Mouse (Mus musculus) frontal cortex, postnatal 14 days (tissue): ENCODE results near the gene Gba.
"Not testable (repeated sequence)": the region's sequence is repeated elsewhere in the genome, so short reads cannot be mapped to it uniquely, and the experiment has no call there.

ENCODE experiments used
- DNase-seq, 2 experiments: peaks; one replicate each; pipeline ENCODE4 v3.0.0; 2022; ENCODE audit warnings: low spot score in 2 of 2

Gene Gba

GRCm38 (mm10) chr3:89214681-89215411 lies 12.1 kb downstream of the Gba start, which contains the start of gene Thbs3:
Gene Thbs3 (plus strand): TSS chr3:89215180.
- DNase-seq: no peak

DNA sequence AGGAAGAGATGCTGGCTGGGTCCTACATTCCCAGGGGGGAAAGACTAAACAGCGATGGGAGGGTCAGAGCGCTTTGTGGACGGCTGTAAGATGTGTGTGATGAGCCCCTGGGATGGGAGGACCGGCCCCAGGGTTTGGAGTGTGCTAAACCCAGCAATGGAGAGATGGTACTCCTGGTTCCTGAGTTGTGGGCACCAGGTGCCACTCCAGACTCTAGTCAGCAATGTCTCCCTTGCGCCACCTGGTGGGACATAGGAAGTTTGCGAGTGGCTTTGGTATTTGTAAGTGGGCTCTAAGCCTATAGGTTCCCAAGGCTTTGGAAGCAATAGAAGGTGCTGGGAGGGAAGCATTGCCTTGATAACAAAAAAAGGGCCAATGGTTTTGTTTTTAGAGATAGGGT lies 13.1 kb downstream of the Gba start:
- peak in 1 of 2 experiments; percentile 77 for DNase-seq

DNA sequence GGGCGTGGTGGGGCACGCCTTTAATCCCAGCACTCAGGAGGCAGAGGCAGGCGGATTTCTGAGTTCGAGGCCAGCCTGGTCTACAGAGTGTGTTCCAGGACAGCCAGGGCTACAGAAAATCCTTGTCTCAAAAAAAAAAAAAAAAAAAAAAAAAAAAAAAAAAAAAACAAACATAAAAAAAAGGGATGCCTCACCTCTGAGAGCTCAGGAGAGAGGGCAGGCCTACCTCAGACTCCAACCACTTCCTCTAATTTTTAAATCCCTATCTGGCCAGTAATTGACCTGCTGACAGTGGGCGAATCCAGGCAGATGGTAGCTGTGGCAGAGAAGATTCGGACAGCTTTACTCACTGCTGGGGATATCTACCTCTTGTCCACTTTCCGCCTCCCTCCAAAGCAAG lies 13.7 kb downstream of the Gba start:
- not testable (repeated sequence) for DNase-seq

GRCm38 (mm10) chr3:89218271-89218670 lies 15.5 kb downstream of the Gba start:
- DNase-seq: no peak

GRCm38 (mm10) chr3:89219546-89219945 lies 16.8 kb downstream of the Gba start:
- DNase-seq: no peak

- DNase-seq: no peak
Measured at GRCm38 (mm10) chr3:89221167-89221566, 18.4 kb downstream of the Gba start.

GRCm38 (mm10) chr3:89224796-89225195 lies 22.1 kb downstream of the Gba start:
- DNase-seq: no peak

GRCm38 (mm10) chr3:89225321-89225815 lies 22.6 kb downstream of the Gba start:
- DNase-seq: no peak

GRCm38 (mm10) chr3:89225918-89226317 lies 23.2 kb downstream of the Gba start:
- DNase-seq: no peak

DNA sequence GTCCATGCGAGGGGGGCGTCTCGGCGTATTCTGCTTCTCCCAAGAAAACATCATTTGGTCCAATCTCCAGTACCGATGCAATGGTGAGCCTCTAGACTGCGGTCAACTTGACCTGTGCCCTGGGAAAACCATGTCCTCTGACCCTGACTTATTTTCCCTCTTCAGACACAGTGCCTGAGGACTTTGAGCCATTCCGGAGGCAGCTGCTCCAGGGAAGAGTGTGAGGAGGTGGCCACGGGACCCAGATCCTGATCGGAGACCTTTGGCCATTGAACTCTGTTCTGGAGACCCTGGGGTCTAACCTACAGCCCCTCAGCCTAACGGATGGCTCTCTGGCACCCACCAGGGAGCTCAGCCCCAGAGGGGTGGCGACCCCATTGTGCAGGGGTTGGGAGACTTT lies 23.6 kb downstream of the Gba start:
- no peak for DNase-seq

DNA sequence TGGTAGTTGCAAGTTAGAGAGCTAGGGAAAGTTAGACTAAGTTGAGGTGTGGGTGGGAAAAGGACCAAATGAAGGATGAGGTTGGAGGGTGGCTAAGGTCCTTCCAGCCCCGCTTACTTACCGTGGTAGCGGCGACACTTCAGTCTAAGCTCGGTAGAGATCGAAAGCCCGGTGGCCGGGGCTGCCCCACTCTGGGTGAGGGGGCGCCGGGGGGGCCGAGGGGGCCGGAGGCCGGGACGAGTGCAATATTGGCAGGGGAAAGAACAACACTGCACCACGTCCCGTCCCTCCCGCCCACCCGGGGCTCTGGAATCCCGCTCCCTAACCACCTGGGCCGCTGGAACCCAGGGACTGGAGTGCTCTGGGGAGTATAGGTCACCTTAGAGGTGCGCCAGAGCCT lies 24.2 kb downstream of the Gba start, which contains the start of gene Mtx1:
TSS of gene Mtx1 (minus strand) at position 189 of the 400 bp plus-strand sequence.
- DNase-seq: no peak

GRCm38 (mm10) chr3:89227307-89228179 lies 24.8 kb downstream of the Gba start:
- peak; percentile 87 to 88 for DNase-seq

DNA sequence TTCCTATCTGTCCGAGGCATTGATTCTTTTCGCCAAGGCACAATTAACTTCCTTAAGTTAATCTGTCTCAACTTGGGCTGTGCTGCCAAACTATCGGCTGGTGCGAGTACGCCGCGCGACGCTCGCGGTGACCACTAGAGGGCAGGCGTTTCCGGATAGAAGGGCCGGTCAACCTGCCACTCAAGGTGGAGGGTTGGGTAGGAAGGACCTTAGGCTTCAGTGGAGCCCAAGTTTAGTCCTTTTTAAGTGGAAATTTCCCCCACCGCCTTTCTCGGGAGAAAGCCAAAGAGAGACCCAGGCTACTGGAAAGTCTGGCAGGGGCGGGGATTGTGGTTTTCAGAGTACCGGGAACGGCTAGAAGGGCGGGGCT lies 25.4 kb downstream of the Gba start:
- DNase-seq: peak in 1 of 2 experiments; percentile 78

- DNase-seq: no peak
Measured at GRCm38 (mm10) chr3:89228836-89229235, 26.1 kb downstream of the Gba start, which contains the start of gene Muc1. Gene Muc1 (plus strand): TSS chr3:89229057.

- DNase-seq: no peak
Measured at GRCm38 (mm10) chr3:89229276-89229675, 26.5 kb downstream of the Gba start.

GRCm38 (mm10) chr3:89230561-89230960 lies 27.8 kb downstream of the Gba start:
- DNase-seq: no peak

- no peak for DNase-seq
Measured at GRCm38 (mm10) chr3:89231345-89231744, 28.6 kb downstream of the Gba start.

DNA sequence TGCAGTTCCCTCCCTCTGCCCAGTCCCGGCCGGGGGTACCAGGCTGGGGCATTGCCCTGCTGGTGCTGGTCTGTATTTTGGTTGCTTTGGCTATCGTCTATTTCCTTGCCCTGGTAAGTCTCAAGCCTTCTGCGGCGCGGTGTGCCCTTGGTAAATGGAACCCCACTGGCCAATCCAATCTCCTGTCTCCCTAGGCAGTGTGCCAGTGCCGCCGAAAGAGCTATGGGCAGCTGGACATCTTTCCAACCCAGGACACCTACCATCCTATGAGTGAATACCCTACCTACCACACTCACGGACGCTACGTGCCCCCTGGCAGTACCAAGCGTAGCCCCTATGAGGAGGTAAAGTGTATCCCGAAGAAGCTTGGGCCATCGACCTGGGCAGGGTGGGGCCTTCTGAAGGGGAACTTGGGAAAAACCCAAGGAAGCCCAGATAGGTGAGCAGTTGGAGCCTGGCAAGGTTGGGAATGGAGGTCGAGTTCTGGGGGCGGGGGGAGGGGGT lies 29.1 kb downstream of the Gba start:
- DNase-seq: no peak

DNA sequence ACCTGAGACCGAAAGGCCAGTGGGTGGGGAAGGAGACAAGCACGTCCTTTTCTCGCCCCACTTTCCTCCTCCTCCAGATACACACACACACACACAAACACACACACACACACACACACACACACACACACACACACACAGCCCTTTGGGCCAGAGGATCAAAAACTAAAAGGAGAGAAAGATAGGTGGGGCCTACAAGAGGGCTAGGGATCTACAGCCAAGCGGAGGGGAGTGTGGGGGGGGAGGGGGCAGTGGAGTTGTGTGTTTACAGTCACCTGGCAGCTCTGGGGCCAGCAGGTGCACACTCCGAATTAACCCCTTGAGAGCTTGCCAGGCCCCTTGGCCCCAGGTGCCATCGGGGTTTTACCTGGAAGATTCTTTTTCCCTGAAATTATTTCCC lies 29.9 kb downstream of the Gba start:
- DNase-seq: no peak

- DNase-seq: no peak
Measured at GRCm38 (mm10) chr3:89233562-89234110, 30.9 kb downstream of the Gba start.

DNA sequence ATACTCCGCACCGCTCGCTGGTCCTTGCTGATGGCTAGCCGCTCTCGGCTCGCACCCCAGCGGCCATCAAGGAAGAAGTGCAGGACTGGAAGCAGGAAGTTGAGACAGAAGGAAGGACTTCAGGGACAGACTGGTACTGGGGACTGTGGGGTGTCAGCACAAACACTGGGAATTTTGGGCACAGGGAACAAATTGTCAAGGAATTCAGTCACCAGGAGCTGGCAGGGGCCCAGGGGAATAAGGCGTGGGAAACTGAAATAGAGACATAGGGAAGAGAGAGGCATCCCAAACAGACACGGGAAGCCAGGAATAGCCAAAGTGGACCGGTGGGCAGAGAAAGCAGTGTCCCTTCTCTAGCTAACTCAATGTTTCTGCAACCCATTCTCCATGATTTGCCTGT lies 33.8 kb downstream of the Gba start:
- no peak for DNase-seq

DNA sequence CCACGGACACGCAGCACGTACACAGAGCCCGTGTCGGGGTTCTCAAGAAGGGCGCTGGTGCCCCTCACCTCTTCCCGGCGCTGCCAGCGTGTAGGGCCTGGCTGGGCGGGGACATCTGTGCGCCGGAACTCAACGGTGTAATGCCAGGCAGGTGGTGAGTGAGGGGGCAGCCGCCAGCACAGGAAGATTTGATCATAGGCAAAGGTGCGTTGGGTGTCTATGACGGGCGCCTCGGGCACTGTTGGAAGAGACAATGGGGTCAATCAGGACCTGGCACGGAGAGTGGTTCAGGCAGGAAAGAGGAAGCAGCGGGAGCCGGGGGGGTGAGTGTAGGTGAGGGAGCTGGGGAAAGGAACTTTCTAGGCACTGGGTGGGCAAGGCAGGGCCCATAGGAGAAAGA lies 35.0 kb downstream of the Gba start:
- DNase-seq: no peak
